Mouse (Mus musculus) kidney, embryonic 15.5 days (tissue): ENCODE data around the gene Cib1. TPM values are rescaled to one million over a fixed set of nuclear protein-coding genes. Genes with fewer than 3 reads are reported as not detected.

Experiments used
- ATAC-seq: fragments of 200-750 bp; cut with Nextera tagmentation; replicated peaks from 2 replicates; pipeline ENCODE4 v1.8.0; 2017; ENCODE audit warnings: moderate TSS enrichment; ENCODE audit not compliant: low FRiP score
- H3K27ac ChIP-seq: fragments of 300-500 bp; sonication (generic); 2 replicates; pipeline ENCODE4 v1.5.1; 2015; ENCODE audit warnings: mild to moderate bottlenecking, inconsistent platforms
- H3K27me3 ChIP-seq: fragments of 300-500 bp; sonication (generic); 2 replicates; pipeline ENCODE4 v1.6.1; 2015; ENCODE audit warnings: inconsistent platforms
- H3K36me3 ChIP-seq: fragments of 300-500 bp; sonication (generic); 2 replicates; pipeline ENCODE4 v1.6.1; 2015; ENCODE audit warnings: inconsistent platforms
- H3K4me1 ChIP-seq: fragments of 300-500 bp; sonication (generic); 2 replicates; pipeline ENCODE4 v1.6.1; 2015; ENCODE audit warnings: inconsistent platforms
- H3K4me2 ChIP-seq: fragments of 300-500 bp; sonication (generic); 2 replicates; pipeline ENCODE4 v1.6.1; 2015; ENCODE audit warnings: moderate library complexity, mild to moderate bottlenecking, inconsistent platforms
- H3K4me3 ChIP-seq: fragments of 300-500 bp; sonication (generic); replicated peaks from 2 replicates; pipeline ENCODE4 v1.5.1; 2015; ENCODE audit warnings: mild to moderate bottlenecking, inconsistent platforms
- H3K9ac ChIP-seq: fragments of 300-500 bp; sonication (generic); 2 replicates; pipeline ENCODE4 v1.6.1; 2015; ENCODE audit warnings: mild to moderate bottlenecking, inconsistent platforms
- H3K9me3 ChIP-seq: fragments of 300-500 bp; sonication (generic); replicated peaks from 2 replicates; pipeline ENCODE4 v1.6.1; 2016; ENCODE audit warnings: inconsistent platforms
- WGBS: fragments of 180-500 bp; shearing (Covaris S2); methylation state at CpG from one replicate; pipeline ENCODE4 v1.1.7; 2015; ENCODE audit warnings: mixed read lengths; 5-methylcytosine and 5-hydroxymethylcytosine counted together
- polyA plus RNA-seq: library from polyadenylated mRNA; unstranded; fragments of >200 nt; fragmentation: Nextera tagmentation; extraction: Ambion mirVana; gene quantifications from 2 replicates; pipeline ENCODE4 v1.2.1, GENCODE M21; 2015

Gene Cib1
- polyA plus RNA-seq, 1 experiment from 2014 or later = 108 TPM

- H3K4me2 ChIP-seq = no peak overlapping the region
- peaks cover 70% of the 10 kb centered on the region for H3K4me1 ChIP-seq
- 0 out of 2 replicates have a peak overlapping the region, but pooled peaks have one; percentile 14 for H3K9ac ChIP-seq
- no peak; the same call in 1 of the 2 replicates for ATAC-seq
- no peaks in the 10 kb centered on the region for H3K27me3 ChIP-seq
- H3K9me3 ChIP-seq = no peaks in the 10 kb centered on the region
- 77% methylated on average over 18 of the region's 18 CpGs for WGBS
- no peak overlapping the region for H3K4me3 ChIP-seq
- peak overlapping the region; percentile 78 for H3K27ac ChIP-seq
- peaks cover under 1% of the 10 kb centered on the region for H3K36me3 ChIP-seq
These were observed 24.5 kb downstream of the Cib1 start for GRCm38 (mm10) chr7:80208026-80208642.

GRCm38 (mm10) chr7:80207314-80207731 is 25.3 kb downstream of the Cib1 start:
- peaks cover 78% of the 10 kb centered on the region for H3K4me1 ChIP-seq
- no peak overlapping the region for H3K9ac ChIP-seq
- H3K4me3 ChIP-seq = no peak overlapping the region
- H3K4me2 ChIP-seq = no peak overlapping the region
- no peaks in the 10 kb centered on the region for H3K27me3 ChIP-seq
- ATAC-seq = peak; percentile 34; the same call in 1 of the 2 replicates
- no peaks in the 10 kb centered on the region for H3K9me3 ChIP-seq
- H3K36me3 ChIP-seq = 0 out of 2 replicates have a peak, but pooled peaks cover 2% of the 10 kb centered on the region
- WGBS = 62% methylated on average over 3 of the region's 3 CpGs
- H3K27ac ChIP-seq = peak overlapping the region; percentile 78

- H3K4me1 ChIP-seq = peaks cover 84% of the 10 kb centered on the region
These were observed 26.7 kb downstream of the Cib1 start for GRCm38 (mm10) chr7:80205705-80206589.

GRCm38 (mm10) chr7:80204961-80205360 is 27.7 kb downstream of the Cib1 start:
- WGBS = 74% methylated on average over 7 of the region's 7 CpGs
- ATAC-seq = no peak

More at GRCm38 (mm10) chr7:80205705-80206589, 26.7 kb downstream of the Cib1 start:
- no peak for ATAC-seq
- Histone ChIP-seq H3K9me3 (no peaks in the 10 kb centered on the region), H3K9ac (no peak overlapping the region), H3K36me3 (peaks cover 7% of the 10 kb centered on the region; the same call in 1 of the 2 replicates), H3K4me3 (no peak overlapping the region), H3K27me3 (no peaks in the 10 kb centered on the region), H3K27ac (peak overlapping the region; percentile 78; the same call in 1 of the 2 replicates), H3K4me2 (no peak overlapping the region)
- WGBS = 77% methylated on average over 12 of the region's 12 CpGs

GRCm38 (mm10) chr7:80204362-80204761 is 28.3 kb downstream of the Cib1 start:
- no peak for ATAC-seq
- H3K4me2 ChIP-seq = no peak overlapping the region
- WGBS = 72% methylated on average over 4 of the region's 4 CpGs
- no peak overlapping the region for H3K9ac ChIP-seq
- H3K4me1 ChIP-seq = peaks cover 91% of the 10 kb centered on the region
- H3K27me3 ChIP-seq = no peaks in the 10 kb centered on the region
- H3K9me3 ChIP-seq = no peaks in the 10 kb centered on the region
- no peak overlapping the region for H3K4me3 ChIP-seq
- peaks cover 7% of the 10 kb centered on the region; the same call in 1 of the 2 replicates for H3K36me3 ChIP-seq
- no peak overlapping the region for H3K27ac ChIP-seq

More at GRCm38 (mm10) chr7:80204961-80205360, 27.7 kb downstream of the Cib1 start:
- Histone ChIP-seq H3K4me3 (no peak overlapping the region), H3K27me3 (no peaks in the 10 kb centered on the region), H3K9me3 (no peaks in the 10 kb centered on the region), H3K27ac (no peak overlapping the region), H3K36me3 (peaks cover 7% of the 10 kb centered on the region; the same call in 1 of the 2 replicates), H3K9ac (no peak overlapping the region), H3K4me1 (peaks cover 91% of the 10 kb centered on the region), H3K4me2 (no peak overlapping the region)

GRCm38 (mm10) chr7:80203638-80204096 is 28.9 kb downstream of the Cib1 start:
- Histone ChIP-seq H3K36me3 (peaks cover 7% of the 10 kb centered on the region; the same call in 1 of the 2 replicates), H3K9ac (no peak overlapping the region), H3K4me3 (no peak overlapping the region), H3K27me3 (no peaks in the 10 kb centered on the region), H3K4me2 (no peak overlapping the region), H3K4me1 (peaks cover 90% of the 10 kb centered on the region), H3K27ac (0 out of 2 replicates have a peak overlapping the region, but pooled peaks have one; percentile 24), H3K9me3 (no peaks in the 10 kb centered on the region)
- ATAC-seq = no peak
- 42% methylated on average over 12 of the region's 12 CpGs for WGBS

GRCm38 (mm10) chr7:80202961-80203360 is 29.7 kb downstream of the Cib1 start:
- no peak for ATAC-seq
- no peak overlapping the region for H3K27ac ChIP-seq

GRCm38 (mm10) chr7:80201888-80202540 is 30.6 kb downstream of the Cib1 start:
- Histone ChIP-seq H3K27me3 (no peaks in the 10 kb centered on the region), H3K9ac (no peak overlapping the region), H3K4me3 (no peak overlapping the region), H3K36me3 (peaks cover 7% of the 10 kb centered on the region; the same call in 1 of the 2 replicates), H3K4me2 (no peak overlapping the region), H3K4me1 (peaks cover 82% of the 10 kb centered on the region), H3K9me3 (no peaks in the 10 kb centered on the region), H3K27ac (no peak overlapping the region)
- 88% methylated on average over 15 of the region's 15 CpGs for WGBS
- ATAC-seq = no peak

More at GRCm38 (mm10) chr7:80202961-80203360, 29.7 kb downstream of the Cib1 start:
- H3K9ac ChIP-seq = no peak overlapping the region
- no peak overlapping the region for H3K4me2 ChIP-seq
- H3K4me3 ChIP-seq = no peak overlapping the region
- H3K4me1 ChIP-seq = peaks cover 83% of the 10 kb centered on the region
- H3K36me3 ChIP-seq = peaks cover 7% of the 10 kb centered on the region; the same call in 1 of the 2 replicates
- no peaks in the 10 kb centered on the region for H3K9me3 ChIP-seq
- 80% methylated on average over 5 of the region's 5 CpGs for WGBS
- no peaks in the 10 kb centered on the region for H3K27me3 ChIP-seq

- ATAC-seq = no peak
- Histone ChIP-seq H3K4me2 (no peak overlapping the region), H3K9ac (no peak overlapping the region), H3K36me3 (peaks cover 7% of the 10 kb centered on the region; the same call in 1 of the 2 replicates), H3K4me1 (peaks cover 74% of the 10 kb centered on the region), H3K9me3 (no peaks in the 10 kb centered on the region), H3K27ac (no peak overlapping the region), H3K27me3 (no peaks in the 10 kb centered on the region), H3K4me3 (no peak overlapping the region)
- 59% methylated on average over 5 of the region's 5 CpGs for WGBS
These were observed 31.6 kb downstream of the Cib1 start for GRCm38 (mm10) chr7:80200963-80201539.

GRCm38 (mm10) chr7:80200588-80200945 is 32.0 kb downstream of the Cib1 start:
- no peak overlapping the region for H3K9ac ChIP-seq
- H3K4me1 ChIP-seq = peaks cover 69% of the 10 kb centered on the region
- no peak for ATAC-seq
- peak overlapping the region; percentile 78; the same call in 1 of the 2 replicates for H3K4me2 ChIP-seq
- no peaks in the 10 kb centered on the region for H3K27me3 ChIP-seq
- H3K9me3 ChIP-seq = no peaks in the 10 kb centered on the region
- 50% methylated on average over 6 of the region's 6 CpGs for WGBS
- no peak overlapping the region for H3K4me3 ChIP-seq
- H3K27ac ChIP-seq = no peak overlapping the region
- peaks cover 7% of the 10 kb centered on the region; the same call in 1 of the 2 replicates for H3K36me3 ChIP-seq

- H3K27me3 ChIP-seq = no peaks in the 10 kb centered on the region
- no peak overlapping the region for H3K9ac ChIP-seq
- H3K4me1 ChIP-seq = peaks cover 64% of the 10 kb centered on the region
- H3K4me2 ChIP-seq = peak overlapping the region; percentile 78
- H3K27ac ChIP-seq = no peak overlapping the region
- H3K9me3 ChIP-seq = no peaks in the 10 kb centered on the region
- peak overlapping the region; percentile 64 for H3K4me3 ChIP-seq
- 46% methylated on average over 11 of the region's 11 CpGs for WGBS
- no peak for ATAC-seq
- peaks cover 7% of the 10 kb centered on the region; the same call in 1 of the 2 replicates for H3K36me3 ChIP-seq
These were observed 32.6 kb downstream of the Cib1 start for GRCm38 (mm10) chr7:80199851-80200587.
